Mouse (Mus musculus) limb, embryonic 13.5 days (tissue): ENCODE measurements around the gene Arf5. TPM values are rescaled to one million over a fixed set of nuclear protein-coding genes. Genes with fewer than 3 reads are reported as not detected.

Experiments used
- ATAC-seq: fragments of 200-750 bp; cut with Nextera tagmentation; 2 replicates; pipeline ENCODE4 v1.8.0; 2017; ENCODE audit warnings: low read depth, moderate number of reproducible peaks, moderate TSS enrichment; ENCODE audit not compliant: low FRiP score
- H3K27ac ChIP-seq: fragments of 300-500 bp; sonication (generic); 2 replicates; pipeline ENCODE4 v1.5.1; 2015; ENCODE audit warnings: inconsistent platforms, mild to moderate bottlenecking, moderate library complexity
- H3K27me3 ChIP-seq: fragments of 300-500 bp; sonication (generic); 2 replicates; pipeline ENCODE4 v1.6.1; 2015; ENCODE audit warnings: mild to moderate bottlenecking, inconsistent platforms
- H3K36me3 ChIP-seq: fragments of 300-500 bp; sonication (generic); 2 replicates; pipeline ENCODE4 v1.6.1; 2015; ENCODE audit warnings: inconsistent platforms, mild to moderate bottlenecking, moderate library complexity
- H3K4me1 ChIP-seq: fragments of 300-500 bp; sonication (generic); 2 replicates; pipeline ENCODE4 v1.6.1; 2015; ENCODE audit warnings: inconsistent platforms
- H3K4me2 ChIP-seq: fragments of 300-500 bp; sonication (generic); replicated peaks from 2 replicates; pipeline ENCODE4 v1.6.1; 2015; ENCODE audit warnings: inconsistent platforms, mild to moderate bottlenecking, moderate library complexity
- H3K4me3 ChIP-seq: fragments of 300-500 bp; sonication (generic); 2 replicates; pipeline ENCODE4 v1.5.1; 2015; ENCODE audit warnings: moderate library complexity, mild to moderate bottlenecking, inconsistent platforms
- H3K9ac ChIP-seq: fragments of 300-500 bp; sonication (generic); 2 replicates; pipeline ENCODE4 v1.6.1; 2015; ENCODE audit warnings: mild to moderate bottlenecking, inconsistent platforms
- H3K9me3 ChIP-seq: fragments of 300-500 bp; sonication (generic); 2 replicates; pipeline ENCODE4 v1.6.1; 2016; ENCODE audit warnings: inconsistent platforms
- WGBS: fragments of 180-500 bp; shearing (Covaris S2); methylation state at CpG from one replicate; pipeline ENCODE4 v1.1.7; 2015; 5-methylcytosine and 5-hydroxymethylcytosine counted together
- polyA plus RNA-seq: library from polyadenylated mRNA; unstranded; fragments of >200 nt; fragmentation: Nextera tagmentation; extraction: Ambion mirVana; gene quantifications from 2 replicates; pipeline ENCODE4 v1.2.1, GENCODE M21; 2015

Arf5 gene
- polyA plus RNA-seq, 1 experiment from 2014 or later, result 392 TPM

- H3K4me2 ChIP-seq, result no peak overlapping the region
- no peak for ATAC-seq
- H3K9me3 ChIP-seq, result no peaks in the 10 kb centered on the region
- WGBS, result 78% methylated on average over 4 of the region's 4 CpGs
- no peaks in the 10 kb centered on the region for H3K36me3 ChIP-seq
- no peak overlapping the region for H3K4me3 ChIP-seq
- no peak overlapping the region for H3K27ac ChIP-seq
- peaks cover 4% of the 10 kb centered on the region; the same call in 1 of the 2 replicates for H3K4me1 ChIP-seq
- no peak overlapping the region for H3K9ac ChIP-seq
- no peaks in the 10 kb centered on the region for H3K27me3 ChIP-seq
Observed at GRCm38 (mm10) chr6:28474211-28474610, 50.9 kb downstream of the Arf5 start.

DNA sequence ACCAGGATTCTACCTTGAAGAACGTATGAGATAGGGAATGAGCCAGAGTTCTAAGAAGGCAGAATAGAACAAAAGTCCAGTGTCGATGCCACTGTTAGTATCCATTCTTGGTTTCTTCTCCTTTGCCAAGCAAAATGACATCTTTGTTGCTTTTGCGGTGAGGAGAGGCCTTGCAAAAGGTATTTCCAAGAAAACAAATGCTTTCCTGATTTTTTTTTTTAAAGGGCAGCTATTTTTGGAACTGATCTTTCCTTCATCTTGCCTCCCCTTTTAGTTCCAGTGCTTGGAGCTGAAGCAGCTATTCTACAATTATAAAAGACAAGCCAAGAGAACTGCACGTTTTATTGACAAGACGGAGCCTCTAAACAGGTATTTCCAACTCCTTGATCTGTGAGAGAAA is 51.5 kb downstream of the Arf5 start, which contains the start of gene Snd1:
Gene Snd1 (plus strand): TSS at position 301 of the 400 bp plus-strand sequence.
- no peak within 1 kb of the TSS for H3K4me2 ChIP-seq
- H3K9ac ChIP-seq, result no peak within 1 kb of the TSS
- H3K36me3 ChIP-seq, result no peaks in the 10 kb centered on the region
- no peaks in the 10 kb centered on the region for H3K9me3 ChIP-seq
- H3K27ac ChIP-seq, result no peak within 1 kb of the TSS
- H3K4me3 ChIP-seq, result no peak within 1 kb of the TSS
- 81% methylated on average over 5 of the region's 5 CpGs for WGBS
- ATAC-seq, result no peak
- peaks cover 6% of the 10 kb centered on the region; the same call in 1 of the 2 replicates for H3K4me1 ChIP-seq
- no peaks in the 10 kb centered on the region for H3K27me3 ChIP-seq

Other genes starting within 250 kb of the Arf5 start
- gene Zfp800, start 25.6 kb upstream of the Arf5 start, polyA plus RNA-seq, result 15.4 and 16.4 TPM in 2 replicates
- gene Fscn3, start 4.2 kb downstream of the Arf5 start, polyA plus RNA-seq, result not detected in 2 replicates
- gene Gcc1, start 4.8 kb downstream of the Arf5 start, polyA plus RNA-seq, result 9.9 and 11.4 TPM in 2 replicates
- gene Pax4, start 25.8 kb downstream of the Arf5 start, polyA plus RNA-seq, result not detected in 2 replicates
- 138 and 143 TPM in 2 replicates for gene Snd1, start 51.6 kb downstream of the Arf5 start, polyA plus RNA-seq